Mouse (Mus musculus): ENCODE measurements around the gene Trim46.

DNA sequence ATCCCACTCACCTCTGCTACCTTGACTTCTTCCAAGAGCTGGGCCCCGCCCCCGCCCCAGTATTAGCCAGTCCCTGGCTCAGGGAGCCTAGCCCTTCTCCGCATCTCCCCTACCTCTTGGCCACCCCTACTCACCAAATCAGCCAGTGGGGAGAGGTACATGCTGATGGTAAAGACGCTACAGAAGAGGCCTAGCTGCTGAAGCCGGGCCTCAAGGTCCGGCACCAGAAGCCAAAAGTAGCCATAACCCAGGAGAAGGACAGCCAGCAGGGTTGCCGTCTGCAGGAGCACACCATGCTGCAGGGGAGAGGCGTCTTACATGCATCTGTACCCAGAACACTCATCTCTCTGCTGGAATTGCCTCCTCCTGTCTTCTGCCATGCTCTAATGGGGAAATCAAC, 22.8 kb upstream of the Trim46 start:
- no peak for TF ChIP-seq MAFK (IDR thresholded peaks at IDR 0.05; ENCODE audit: insufficient read depth, low read depth, low read length)
- TF ChIP-seq ZNF384 (IDR thresholded peaks at IDR 0.05; ENCODE audit: low read depth, low read length) = no peak

All from ES-E14 (cell line).